Mouse (Mus musculus) heart, postnatal 0 days (tissue): ENCODE results near the gene Ptpn3. TPM values are rescaled to one million over a fixed set of nuclear protein-coding genes. Genes with fewer than 3 reads are reported as not detected.

Experiments
- ATAC-seq: fragments of 200-750 bp; cut with Nextera tagmentation; 2 replicates; pipeline ENCODE4 v1.8.0; 2017; ENCODE audit warnings: low read depth, moderate number of reproducible peaks, moderate library complexity; ENCODE audit not compliant: insufficient read depth
- DNase-seq: peaks from one replicate; pipeline ENCODE4 v3.0.0-alpha.2; 2016; ENCODE audit warnings: low spot score
- H3K27ac ChIP-seq: fragments of 300-500 bp; sonication (generic); 2 replicates; pipeline ENCODE4 v1.5.1; 2014; ENCODE audit warnings: low read depth, mild to moderate bottlenecking
- H3K27me3 ChIP-seq: fragments of 300-500 bp; sonication (generic); 2 replicates; pipeline ENCODE4 v1.6.1; 2014; ENCODE audit warnings: low read length, mixed read lengths; ENCODE audit not compliant: control insufficient read depth, insufficient read depth
- H3K36me3 ChIP-seq: fragments of 300-500 bp; sonication (generic); replicated peaks from 2 replicates; pipeline ENCODE4 v1.6.1; 2014; ENCODE audit warnings: low read length, mixed read lengths; ENCODE audit not compliant: control insufficient read depth, insufficient read depth
- H3K4me1 ChIP-seq: fragments of 300-500 bp; sonication (generic); 2 replicates; pipeline ENCODE4 v1.6.1; 2014; ENCODE audit warnings: antibody characterized with exemption; ENCODE audit not compliant: control insufficient read depth, insufficient read depth
- H3K4me2 ChIP-seq: fragments of 300-500 bp; sonication (generic); 2 replicates; pipeline ENCODE4 v1.6.1; 2014; ENCODE audit warnings: low read depth, mild to moderate bottlenecking, low read length, moderate library complexity
- H3K4me3 ChIP-seq: fragments of 300-500 bp; sonication (generic); 2 replicates; pipeline ENCODE4 v1.5.1; 2014; ENCODE audit warnings: low read depth, low read length
- H3K9ac ChIP-seq: fragments of 300-500 bp; sonication (generic); replicated peaks from 2 replicates; pipeline ENCODE4 v1.6.1; 2014; ENCODE audit warnings: low read depth, low read length, mixed read lengths
- H3K9me3 ChIP-seq: fragments of 300-500 bp; sonication (generic); replicated peaks from 2 replicates; pipeline ENCODE4 v1.6.1; 2016; ENCODE audit warnings: low read length; ENCODE audit not compliant: control insufficient read depth
- CTCF ChIP-seq: IDR thresholded peaks from 2 replicates; pipeline ENCODE4 v1.5.1; 2016; ENCODE audit warnings: antibody characterized with exemption, control low read depth, low read depth
- EP300 ChIP-seq: IDR thresholded peaks from 2 replicates; pipeline ENCODE4 v1.6.1; 2016; ENCODE audit warnings: antibody characterized with exemption, low read depth
- WGBS: fragments of 180-500 bp; shearing (Covaris S2); extraction: QIAGEN DNeasy Blood & Tissue Kit; methylation state at CpG from one replicate; pipeline ENCODE4 v1.1.7; 2014; 5-methylcytosine and 5-hydroxymethylcytosine counted together
- polyA plus RNA-seq: library from polyadenylated mRNA; unstranded; fragments of >200 nt; fragmentation: Nextera tagmentation; extraction: Ambion mirVana; gene quantifications from 2 replicates; pipeline ENCODE4 v1.2.1, GENCODE M21; 2015
- total RNA-seq: library from RNA; depleted of rRNA; stranded (reverse); fragments of >200 nt; gene quantifications from 2 replicates; pipeline ENCODE4 v1.2.3, GENCODE M21; 2014; ENCODE audit warnings: low replicate concordance

Gene Ptpn3
- total and polyA plus RNA-seq, 2 experiments from 2014 or later = 2.3 to 3.4 TPM

- H3K4me2 ChIP-seq = no peak overlapping the region
- WGBS = 47% methylated on average over 8 of the region's 8 CpGs
- no peak overlapping the region for H3K9ac ChIP-seq
- no peaks in the 10 kb centered on the region for H3K9me3 ChIP-seq
- peaks cover 7% of the 10 kb centered on the region; the same call in 1 of the 2 replicates for H3K4me1 ChIP-seq
- TF ChIP-seq EP300 = no peak
- no peak for TF ChIP-seq CTCF
- ATAC-seq (no peak), DNase-seq (no peak)
- H3K4me3 ChIP-seq = no peak overlapping the region
- no peak overlapping the region for H3K27ac ChIP-seq
- no peaks in the 10 kb centered on the region for H3K27me3 ChIP-seq
- no peaks in the 10 kb centered on the region for H3K36me3 ChIP-seq
These were observed 128.8 kb downstream of the Ptpn3 start for GRCm38 (mm10) chr4:57172861-57173260.

GRCm38 (mm10) chr4:57171817-57172216, 129.8 kb downstream of the Ptpn3 start:
- H3K4me1 ChIP-seq = peaks cover 7% of the 10 kb centered on the region; the same call in 1 of the 2 replicates

GRCm38 (mm10) chr4:57168680-57169079, 133.0 kb downstream of the Ptpn3 start:
- H3K4me3 ChIP-seq = no peak overlapping the region
- DNase-seq (no peak), ATAC-seq (no peak)
- TF ChIP-seq EP300 = no peak
- TF ChIP-seq CTCF = no peak
- WGBS = 86% methylated on average over 3 of the region's 3 CpGs
- no peaks in the 10 kb centered on the region for H3K36me3 ChIP-seq
- peaks cover 7% of the 10 kb centered on the region; the same call in 1 of the 2 replicates for H3K4me1 ChIP-seq
- no peak overlapping the region for H3K9ac ChIP-seq
- no peaks in the 10 kb centered on the region for H3K9me3 ChIP-seq
- no peak overlapping the region for H3K4me2 ChIP-seq
- no peak overlapping the region for H3K27ac ChIP-seq
- no peaks in the 10 kb centered on the region for H3K27me3 ChIP-seq

More at GRCm38 (mm10) chr4:57171817-57172216, 129.8 kb downstream of the Ptpn3 start:
- H3K27me3 ChIP-seq = no peaks in the 10 kb centered on the region
- no peak overlapping the region for H3K4me3 ChIP-seq
- peak; percentile 77 for DNase-seq
- no peak for TF ChIP-seq CTCF
- no peak for TF ChIP-seq EP300
- no peaks in the 10 kb centered on the region for H3K36me3 ChIP-seq
- WGBS = 12% methylated on average over 5 of the region's 5 CpGs
- no peak overlapping the region for H3K4me2 ChIP-seq
- peak; percentile 74 for ATAC-seq
- peak overlapping the region; percentile 79 for H3K27ac ChIP-seq
- H3K9ac ChIP-seq = no peak overlapping the region
- no peaks in the 10 kb centered on the region for H3K9me3 ChIP-seq

- Histone ChIP-seq H3K4me2 (no peak overlapping the region), H3K4me3 (no peak overlapping the region), H3K36me3 (no peaks in the 10 kb centered on the region), H3K27me3 (no peaks in the 10 kb centered on the region), H3K9ac (no peak overlapping the region), H3K27ac (no peak overlapping the region), H3K4me1 (peaks cover 7% of the 10 kb centered on the region; the same call in 1 of the 2 replicates), H3K9me3 (no peaks in the 10 kb centered on the region)
- WGBS = 22% methylated on average over 1 of the region's 1 CpGs
- TF ChIP-seq CTCF (no peak), EP300 (no peak)
- no peak for DNase-seq
- no peak for ATAC-seq
These were observed 133.4 kb downstream of the Ptpn3 start for GRCm38 (mm10) chr4:57168277-57168676.

- no peaks in the 10 kb centered on the region for H3K36me3 ChIP-seq
- H3K27me3 ChIP-seq = no peaks in the 10 kb centered on the region
- TF ChIP-seq EP300 (no peak), CTCF (peak; percentile 13; the same call in 1 of the 2 replicates)
- 61% methylated on average over 12 of the region's 12 CpGs for WGBS
- no peak overlapping the region for H3K9ac ChIP-seq
- no peak overlapping the region for H3K4me2 ChIP-seq
- DNase-seq (no peak), ATAC-seq (no peak)
- no peaks in the 10 kb centered on the region for H3K9me3 ChIP-seq
- no peak overlapping the region for H3K4me3 ChIP-seq
- H3K27ac ChIP-seq = no peak overlapping the region
- H3K4me1 ChIP-seq = peaks cover 7% of the 10 kb centered on the region; the same call in 1 of the 2 replicates
These were observed 134.4 kb downstream of the Ptpn3 start for GRCm38 (mm10) chr4:57166922-57167870.
